In genomic region chr7:140855860-140856784, GRCm38 (mm10) we compare ENCODE assay signal across 8 mouse cellular contexts. TPM values are rescaled to one million over a fixed set of nuclear protein-coding genes. Genes with fewer than 3 reads are reported as not detected.
DNase-seq lines count a peak whose midpoint lies in the region; ATAC-seq and TF ChIP-seq lines count a peak whose summit lies in the region.

Gm45785 (minus strand) TSS chr7:140856331.

- H3K4me3 ChIP-seq in hindbrain, embryonic 10.5 days: peak within 1 kb of the TSS; percentile 74
- peak within 1 kb of the TSS; percentile 76 for H3K4me3 ChIP-seq in lung, postnatal 0 days (ENCODE audit: low read depth, low read length)

- ATAC-seq in frontal cortex, adult (ENCODE audit: low TSS enrichment): peak; percentile 77
- ATAC-seq in lung, postnatal 0 days: peak; percentile 85

- peak; percentile 89 for TF ChIP-seq EP300 in lung, postnatal 0 days (IDR thresholded peaks at IDR 0.05)

- H3K27ac ChIP-seq in hindbrain, embryonic 10.5 days: peak within 1 kb of the TSS; percentile 87
- peak within 1 kb of the TSS; percentile 98 for H3K27ac ChIP-seq in lung, postnatal 0 days (ENCODE audit: low read length)

- peaks cover 66% of the 10 kb centered on the region for H3K36me3 ChIP-seq in hindbrain, embryonic 10.5 days
- H3K36me3 ChIP-seq in lung, postnatal 0 days (ENCODE audit: insufficient read depth, low read length): peaks cover 23% of the 10 kb centered on the region

- WGBS in hindbrain, embryonic 10.5 days: 1% methylated on average over 51 of the region's 51 CpGs
- WGBS in lung, postnatal 0 days: under 1% methylated on average over 51 of the region's 51 CpGs

- no peaks in the 10 kb centered on the region for H3K9me3 ChIP-seq in hindbrain, embryonic 10.5 days
- no peaks in the 10 kb centered on the region for H3K9me3 ChIP-seq in lung, postnatal 0 days (ENCODE audit: low read length)

- no peaks in the 10 kb centered on the region for H3K27me3 ChIP-seq in hindbrain, embryonic 10.5 days (ENCODE audit: insufficient read depth, poor library complexity, severe bottlenecking)
- no peaks in the 10 kb centered on the region for H3K27me3 ChIP-seq in lung, postnatal 0 days (replicated peaks; ENCODE audit: insufficient read depth, low read length)

- H3K4me2 ChIP-seq in lung, postnatal 0 days (replicated peaks; ENCODE audit: low read depth, low read length): peak within 1 kb of the TSS; percentile 91

- H3K9ac ChIP-seq in lung, postnatal 0 days (replicated peaks; ENCODE audit: low read depth): peak within 1 kb of the TSS; percentile 91

- DNase-seq in MEL-GATA-1-ER (ENCODE audit: extremely low read depth, low read depth): peak; percentile 93
- DNase-seq in cerebellum, adult 9-10 months: peak; percentile 89
- peak; percentile 91 for DNase-seq in hindbrain, embryonic 10.5 days (ENCODE audit: low spot score)
- peak; percentile 93 for DNase-seq in layer of hippocampus, adult 9-11 months
- DNase-seq in lung, postnatal 0 days (ENCODE audit: low spot score): peak; percentile 99
- peak; percentile 69 for DNase-seq in ovary, postnatal 14 days (ENCODE audit: low spot score)
- DNase-seq in thymus, postnatal 14 days: peak; percentile 61

- H3K4me1 ChIP-seq in hindbrain, embryonic 10.5 days (replicated peaks): peaks cover 30% of the 10 kb centered on the region
- peaks cover 21% of the 10 kb centered on the region for H3K4me1 ChIP-seq in lung, postnatal 0 days (ENCODE audit: insufficient read depth, low read depth, low read length)

- peak; percentile 40 for TF ChIP-seq CTCF in lung, postnatal 0 days (IDR thresholded peaks at IDR 0.05)

RNA-seq across cellular contexts. Expression of gene Gm45785, which starts in this region (rescaled TPM):
- not detected in 2 replicates for polyA plus RNA-seq in hindbrain, embryonic 10.5 days (2016; fragmentation: Nextera tagmentation; extraction: Ambion mirVana)
- polyA plus RNA-seq in lung, postnatal 0 days (2015; fragmentation: Nextera tagmentation; extraction: Ambion mirVana): not detected in 2 replicates

Comparison
In these comparisons a context has a peak if more than half of its experiments do, and no peak if none do; other contexts are left out.
1. Peak in every context shown above with its lines: DNase-seq, ATAC-seq, H3K4me3 ChIP-seq and H3K27ac ChIP-seq.
2. Peak in DNase-seq, H3K4me3 ChIP-seq and H3K27ac ChIP-seq in hindbrain, embryonic 10.5 days; RNA of the gene not detected or under 1 TPM.
3. Peak in DNase-seq, ATAC-seq, H3K4me3 ChIP-seq, H3K27ac ChIP-seq, H3K9ac ChIP-seq and H3K4me2 ChIP-seq in lung, postnatal 0 days; RNA of the gene not detected or under 1 TPM.